Mouse (Mus musculus) bone marrow, adult 2 months (tissue): ENCODE data around the gene Topbp1. TPM values are rescaled to one million over a fixed set of nuclear protein-coding genes. Genes with fewer than 3 reads are reported as not detected.

Source experiments
- H3K27ac ChIP-seq: fragments of 200-500 bp; 2 replicates; pipeline ENCODE4 v1.5.1; 2012; ENCODE audit warnings: low read depth, mild to moderate bottlenecking, control low read depth, inconsistent platforms, low read length; ENCODE audit not compliant: control insufficient read depth, poor library complexity, insufficient read depth
- H3K4me1 ChIP-seq: fragments of 200-500 bp; 2 replicates; pipeline ENCODE4 v1.6.1; 2011; ENCODE audit warnings: low read length; ENCODE audit not compliant: control insufficient read depth, insufficient read depth
- H3K4me3 ChIP-seq: fragments of 200-500 bp; replicated peaks from 2 replicates; pipeline ENCODE3; 2011; ENCODE audit warnings: mild to moderate bottlenecking, low read depth, low read length, control low read depth; ENCODE audit not compliant: control insufficient read depth
- CTCF ChIP-seq: fragments of 200-500 bp; IDR thresholded peaks from 2 replicates; pipeline ENCODE4 v1.5.1; 2011; ENCODE audit warnings: low read length, control low read depth; ENCODE audit not compliant: control insufficient read depth, insufficient read depth
- POLR2A ChIP-seq: fragments of 200-500 bp; IDR thresholded peaks from 2 replicates; pipeline ENCODE4 v1.6.1; 2011; ENCODE audit warnings: low read depth, mild to moderate bottlenecking, control low read depth, low read length, borderline replicate concordance; ENCODE audit not compliant: control insufficient read depth
- WGBS: fragments of 180-500 bp; shearing (Covaris S2); methylation state at CpG from one replicate; pipeline ENCODE4 v1.1.7; 2018; 5-methylcytosine and 5-hydroxymethylcytosine counted together
- polyA plus RNA-seq: library from polyadenylated mRNA; stranded (reverse); fragments of >200 nt; gene quantifications from 2 replicates; pipeline ENCODE4 v1.2.4, GENCODE M21; 2011; ENCODE audit warnings: low replicate concordance; ENCODE audit not compliant: missing spikeins, insufficient read depth, insufficient read length

Topbp1 gene
- polyA plus RNA-seq, 1 experiment: 46.9 TPM

DNA sequence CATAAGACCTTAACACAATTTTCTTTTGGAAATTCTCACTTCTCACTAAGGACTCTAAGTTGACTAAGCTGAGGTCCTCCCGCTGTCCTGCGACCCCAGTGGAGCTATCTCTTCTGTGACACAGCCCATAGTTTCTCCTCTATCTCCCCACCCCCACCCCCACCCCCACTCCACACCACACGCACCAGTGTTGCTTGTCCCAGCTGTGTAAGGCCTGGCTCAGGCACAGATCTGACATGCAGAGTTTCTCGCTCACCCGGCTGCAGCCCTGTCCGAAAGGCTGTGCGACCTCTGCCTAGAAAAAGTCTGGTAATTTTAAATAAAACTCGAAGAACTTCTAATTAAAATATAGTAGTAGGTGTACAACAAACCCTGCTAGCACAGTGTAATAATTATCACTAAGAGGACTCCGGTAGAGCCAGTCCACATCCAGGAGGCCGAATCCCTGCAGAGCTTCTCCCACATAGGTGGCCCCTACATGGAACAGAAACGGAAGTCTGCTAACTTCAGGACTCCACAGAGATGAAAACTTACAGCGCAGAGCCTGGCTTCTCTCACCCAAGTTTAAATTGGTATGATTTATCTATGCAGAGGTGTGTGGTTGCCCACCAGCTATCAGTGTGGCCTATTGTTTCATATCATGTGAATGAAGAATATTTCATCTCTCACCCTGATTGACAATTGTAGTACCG is 16.4 kb upstream of the Topbp1 start:
- TF ChIP-seq CTCF: no peak
- TF ChIP-seq POLR2A: no peak
- Histone ChIP-seq H3K27ac (peak overlapping the region; percentile 49; the same call in 1 of the 2 replicates), H3K4me1 (no peaks in the 10 kb centered on the region; the same call in 1 of the 2 replicates), H3K4me3 (peak overlapping the region; percentile 48)
- 72% methylated on average over 13 of the region's 13 CpGs for WGBS

- WGBS: 71% methylated on average over 2 of the region's 2 CpGs
Measured at GRCm38 (mm10) chr9:103294507-103294906, 10.5 kb upstream of the Topbp1 start.

DNA sequence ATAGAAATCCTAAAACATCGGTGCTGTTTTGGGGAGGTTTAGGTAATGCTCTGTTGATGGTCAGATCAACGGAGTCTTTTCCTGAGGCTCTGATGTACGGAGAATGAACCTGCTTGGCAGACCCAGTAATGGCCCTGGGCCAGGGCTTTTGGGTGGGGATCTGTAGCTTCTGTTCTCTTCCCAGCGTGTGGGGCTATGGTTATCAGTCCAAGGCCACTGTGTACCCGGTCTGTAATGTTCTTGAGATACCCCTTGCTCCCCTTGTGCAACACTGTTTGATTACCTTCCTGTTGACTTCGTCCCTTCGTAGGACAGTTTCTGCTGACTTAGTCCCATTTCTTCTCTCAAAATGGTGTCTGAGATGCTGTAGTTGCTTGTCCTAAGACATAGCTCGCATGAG is 3.9 kb upstream of the Topbp1 start:
- 67% methylated on average over 8 of the region's 8 CpGs for WGBS
- TF ChIP-seq POLR2A: no peak
- no peak for TF ChIP-seq CTCF
- no peak overlapping the region for H3K27ac ChIP-seq
- H3K4me3 ChIP-seq: no peak overlapping the region
- peaks cover 1% of the 10 kb centered on the region; the same call in 1 of the 2 replicates for H3K4me1 ChIP-seq

More at GRCm38 (mm10) chr9:103294507-103294906, 10.5 kb upstream of the Topbp1 start:
- TF ChIP-seq POLR2A: no peak
- no peak for TF ChIP-seq CTCF
- Histone ChIP-seq H3K4me3 (no peak overlapping the region), H3K27ac (no peak overlapping the region), H3K4me1 (no peaks in the 10 kb centered on the region)

DNA sequence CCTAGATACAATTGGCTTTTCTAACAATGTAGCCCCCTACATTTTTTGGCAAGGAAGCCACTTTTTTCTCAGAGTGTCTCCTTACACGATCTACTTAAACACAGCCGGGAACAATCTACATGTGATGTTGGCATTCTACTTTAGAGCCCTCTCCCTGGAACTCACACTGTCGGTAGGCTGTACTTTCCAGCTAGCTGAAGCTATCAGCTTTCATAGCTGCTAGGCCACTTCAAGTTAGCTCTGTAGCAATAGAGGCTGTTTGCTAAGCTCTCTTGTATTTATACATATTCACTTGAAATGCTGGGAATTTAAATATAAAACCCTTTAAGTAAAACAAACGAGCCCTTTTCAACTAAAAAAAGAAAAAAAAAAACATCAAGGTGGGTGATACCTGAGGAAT is 2.8 kb upstream of the Topbp1 start:
- H3K4me3 ChIP-seq: no peak overlapping the region
- no peak overlapping the region for H3K27ac ChIP-seq
- WGBS: 80% methylated on average over 4 of the region's 4 CpGs
- no peak for TF ChIP-seq POLR2A
- no peak for TF ChIP-seq CTCF
- H3K4me1 ChIP-seq: peaks cover 1% of the 10 kb centered on the region; the same call in 1 of the 2 replicates

GRCm38 (mm10) chr9:103302666-103303065 is 2.3 kb upstream of the Topbp1 start:
- Histone ChIP-seq H3K4me1 (peaks cover 1% of the 10 kb centered on the region; the same call in 1 of the 2 replicates), H3K4me3 (no peak overlapping the region), H3K27ac (no peak overlapping the region)
- TF ChIP-seq CTCF (0 out of 2 replicates have a peak, but pooled peaks have one; percentile 27), POLR2A (no peak)
- WGBS: 46% methylated on average over 3 of the region's 3 CpGs

GRCm38 (mm10) chr9:103305332-103306041 is 472 bp downstream of the Topbp1 start:
- H3K4me1 ChIP-seq: peaks cover 1% of the 10 kb centered on the region; the same call in 1 of the 2 replicates
- no peak for TF ChIP-seq POLR2A
- no peak for TF ChIP-seq CTCF
- under 1% methylated on average over 40 of the region's 40 CpGs for WGBS
- H3K4me3 ChIP-seq: peak overlapping the region; percentile 98
- peak overlapping the region; percentile 69 for H3K27ac ChIP-seq

- no peaks in the 10 kb centered on the region; the same call in 1 of the 2 replicates for H3K4me1 ChIP-seq
- H3K4me3 ChIP-seq: no peak overlapping the region
- H3K27ac ChIP-seq: no peak overlapping the region
- 84% methylated on average over 6 of the region's 6 CpGs for WGBS
- TF ChIP-seq CTCF (no peak), POLR2A (no peak)
Measured at GRCm38 (mm10) chr9:103309832-103310231, 4.8 kb downstream of the Topbp1 start.

- H3K4me1 ChIP-seq: peaks cover 2% of the 10 kb centered on the region
- TF ChIP-seq CTCF (no peak), POLR2A (no peak)
- no peak overlapping the region for H3K27ac ChIP-seq
- no peak overlapping the region for H3K4me3 ChIP-seq
- 93% methylated on average over 1 of the region's 2 CpGs for WGBS
Measured at GRCm38 (mm10) chr9:103324678-103325077, 19.7 kb downstream of the Topbp1 start.
